Mouse (Mus musculus): ENCODE measurements around the gene Yif1a. TPM values are rescaled to one million over a fixed set of nuclear protein-coding genes. Genes with fewer than 3 reads are reported as not detected.
A peak's percentile ranks its signal among the peaks of the same experiment; 100 is the strongest.

The Yif1a gene
- polyA plus RNA-seq, 1 experiment from 2014 or later: 82.0 TPM

GRCm38 (mm10) chr19:5093481-5094242 is 5.3 kb downstream of the Yif1a start:
- peaks cover 26% of the 10 kb centered on the region for H3K36me3 ChIP-seq
- H3K4me2 ChIP-seq: 0 out of 2 replicates have a peak overlapping the region, but pooled peaks have one; percentile 10
- no peaks in the 10 kb centered on the region for H3K9me3 ChIP-seq (replicated peaks)
- peaks cover 15% of the 10 kb centered on the region; the same call in 1 of the 2 replicates for H3K27me3 ChIP-seq
- no peak overlapping the region for H3K4me3 ChIP-seq
- H3K4me1 ChIP-seq (replicated peaks): peaks cover 54% of the 10 kb centered on the region
- WGBS: 67% methylated on average over 12 of the region's 12 CpGs
- no peak for ATAC-seq (replicated peaks; ENCODE audit: insufficient number of reproducible peaks, insufficient read depth, low FRiP score, low read depth)
- H3K27ac ChIP-seq: no peak overlapping the region
- no peak overlapping the region for H3K9ac ChIP-seq

GRCm38 (mm10) chr19:5094243-5094632 is 5.9 kb downstream of the Yif1a start:
- ATAC-seq (replicated peaks; ENCODE audit: insufficient number of reproducible peaks, insufficient read depth, low FRiP score, low read depth): peak; percentile 63
- H3K4me3 ChIP-seq: 0 out of 2 replicates have a peak overlapping the region, but pooled peaks have one; percentile 1
- peaks cover 28% of the 10 kb centered on the region for H3K36me3 ChIP-seq
- 0 out of 2 replicates have a peak overlapping the region, but pooled peaks have one; percentile 10 for H3K4me2 ChIP-seq
- H3K9me3 ChIP-seq (replicated peaks): no peaks in the 10 kb centered on the region
- under 1% methylated on average over 21 of the region's 21 CpGs for WGBS
- peaks cover 51% of the 10 kb centered on the region for H3K4me1 ChIP-seq (replicated peaks)
- H3K27ac ChIP-seq: no peak overlapping the region
- H3K9ac ChIP-seq: no peak overlapping the region
- H3K27me3 ChIP-seq: peaks cover 15% of the 10 kb centered on the region; the same call in 1 of the 2 replicates

GRCm38 (mm10) chr19:5094746-5095417 is 6.5 kb downstream of the Yif1a start:
- H3K4me2 ChIP-seq: no peak overlapping the region
- no peak for ATAC-seq (replicated peaks; ENCODE audit: insufficient number of reproducible peaks, insufficient read depth, low FRiP score, low read depth)
- WGBS: 40% methylated on average over 11 of the region's 11 CpGs

GRCm38 (mm10) chr19:5095887-5096474 is 7.6 kb downstream of the Yif1a start:
- H3K4me1 ChIP-seq (replicated peaks): peaks cover 55% of the 10 kb centered on the region
- H3K4me3 ChIP-seq: no peak overlapping the region
- H3K27me3 ChIP-seq: peaks cover 15% of the 10 kb centered on the region; the same call in 1 of the 2 replicates
- 0 out of 2 replicates have a peak overlapping the region, but pooled peaks have one; percentile 3 for H3K4me2 ChIP-seq
- H3K36me3 ChIP-seq: peaks cover 35% of the 10 kb centered on the region
- 6% methylated on average over 9 of the region's 9 CpGs for WGBS
- no peaks in the 10 kb centered on the region for H3K9me3 ChIP-seq (replicated peaks)
- no peak overlapping the region for H3K9ac ChIP-seq
- no peak overlapping the region for H3K27ac ChIP-seq
- no peak for ATAC-seq (replicated peaks; ENCODE audit: insufficient number of reproducible peaks, insufficient read depth, low FRiP score, low read depth)

More at GRCm38 (mm10) chr19:5094746-5095417, 6.5 kb downstream of the Yif1a start:
- Histone ChIP-seq H3K4me1 (replicated peaks) (peaks cover 47% of the 10 kb centered on the region), H3K4me3 (0 out of 2 replicates have a peak overlapping the region, but pooled peaks have one; percentile 1), H3K27ac (no peak overlapping the region), H3K9ac (no peak overlapping the region), H3K9me3 (replicated peaks) (no peaks in the 10 kb centered on the region), H3K36me3 (peaks cover 35% of the 10 kb centered on the region), H3K27me3 (peaks cover 15% of the 10 kb centered on the region; the same call in 1 of the 2 replicates)

- WGBS: 6% methylated on average over 31 of the region's 31 CpGs
- peaks cover 34% of the 10 kb centered on the region for H3K36me3 ChIP-seq
- peaks cover 55% of the 10 kb centered on the region for H3K4me1 ChIP-seq (replicated peaks)
- H3K27ac ChIP-seq: no peak overlapping the region
- peak overlapping the region; percentile 96 for H3K4me2 ChIP-seq
- peaks cover 15% of the 10 kb centered on the region; the same call in 1 of the 2 replicates for H3K27me3 ChIP-seq
- ATAC-seq (replicated peaks; ENCODE audit: insufficient number of reproducible peaks, insufficient read depth, low FRiP score, low read depth): no peak
- H3K9me3 ChIP-seq (replicated peaks): no peaks in the 10 kb centered on the region
- peak overlapping the region; percentile 69 for H3K9ac ChIP-seq
- H3K4me3 ChIP-seq: peak overlapping the region; percentile 55
These were observed 9.4 kb downstream of the Yif1a start for GRCm38 (mm10) chr19:5097521-5098362.

GRCm38 (mm10) chr19:5098363-5099143 is 10.2 kb downstream of the Yif1a start, which contains the start of gene Cnih2:
Gene Cnih2 (minus strand): TSS chr19:5098521.
- Histone ChIP-seq H3K9ac (peak within 1 kb of the TSS; percentile 69), H3K27me3 (peaks cover 15% of the 10 kb centered on the region; the same call in 1 of the 2 replicates), H3K4me2 (peak within 1 kb of the TSS; percentile 96), H3K4me3 (peak within 1 kb of the TSS; percentile 55), H3K9me3 (replicated peaks) (no peaks in the 10 kb centered on the region), H3K27ac (no peak within 1 kb of the TSS), H3K36me3 (peaks cover 38% of the 10 kb centered on the region), H3K4me1 (replicated peaks) (peaks cover 55% of the 10 kb centered on the region)
- ATAC-seq (replicated peaks; ENCODE audit: insufficient number of reproducible peaks, insufficient read depth, low FRiP score, low read depth): peak; percentile 47; the same call in 1 of the 2 replicates
- 3% methylated on average over 45 of the region's 48 CpGs for WGBS

- H3K36me3 ChIP-seq: peaks cover 60% of the 10 kb centered on the region
- H3K4me2 ChIP-seq: peak overlapping the region; percentile 87
- peak overlapping the region; percentile 90 for H3K9ac ChIP-seq
- peak overlapping the region; percentile 88 for H3K4me3 ChIP-seq
- H3K4me1 ChIP-seq (replicated peaks): peaks cover 22% of the 10 kb centered on the region
- 4% methylated on average over 9 of the region's 9 CpGs for WGBS
- H3K27ac ChIP-seq: peak overlapping the region; percentile 96
- H3K9me3 ChIP-seq (replicated peaks): no peaks in the 10 kb centered on the region
- H3K27me3 ChIP-seq: no peaks in the 10 kb centered on the region
- no peak for ATAC-seq (replicated peaks; ENCODE audit: insufficient number of reproducible peaks, insufficient read depth, low FRiP score, low read depth)
These were observed 17.7 kb downstream of the Yif1a start for GRCm38 (mm10) chr19:5106074-5106473.

GRCm38 (mm10) chr19:5106731-5107191 is 18.4 kb downstream of the Yif1a start, which contains the start of gene Rab1b:
Gene Rab1b (minus strand): TSS chr19:5107072.
- Histone ChIP-seq H3K36me3 (peaks cover 62% of the 10 kb centered on the region), H3K4me1 (replicated peaks) (peaks cover 22% of the 10 kb centered on the region), H3K4me3 (peak within 1 kb of the TSS; percentile 88), H3K9ac (peak within 1 kb of the TSS; percentile 90), H3K9me3 (replicated peaks) (no peaks in the 10 kb centered on the region), H3K4me2 (peak within 1 kb of the TSS; percentile 87), H3K27me3 (no peaks in the 10 kb centered on the region), H3K27ac (peak within 1 kb of the TSS; percentile 96)
- under 1% methylated on average over 46 of the region's 46 CpGs for WGBS
- peak; percentile 92 for ATAC-seq (replicated peaks; ENCODE audit: insufficient number of reproducible peaks, insufficient read depth, low FRiP score, low read depth)

GRCm38 (mm10) chr19:5107556-5108270 is 19.4 kb downstream of the Yif1a start:
- H3K9ac ChIP-seq: 0 out of 2 replicates have a peak overlapping the region, but pooled peaks have one; percentile 39

More at GRCm38 (mm10) chr19:5107556-5108270, 19.4 kb downstream of the Yif1a start:
- WGBS: 70% methylated on average over 18 of the region's 18 CpGs
- Histone ChIP-seq H3K4me1 (replicated peaks) (peaks cover 22% of the 10 kb centered on the region), H3K36me3 (peaks cover 59% of the 10 kb centered on the region), H3K9me3 (replicated peaks) (no peaks in the 10 kb centered on the region), H3K27me3 (no peaks in the 10 kb centered on the region), H3K27ac (no peak overlapping the region; the same call in 1 of the 2 replicates), H3K4me3 (0 out of 2 replicates have a peak overlapping the region, but pooled peaks have one; percentile 88), H3K4me2 (peak overlapping the region; percentile 87; the same call in 1 of the 2 replicates)
- no peak for ATAC-seq (replicated peaks; ENCODE audit: insufficient number of reproducible peaks, insufficient read depth, low FRiP score, low read depth)
